Mouse (Mus musculus) brain, embryonic 14.5 days (tissue): ENCODE measurements around the gene Tal1.

Experiments used
- CTCF ChIP-seq: fragments of 200-500 bp; IDR thresholded peaks from 2 replicates; pipeline ENCODE4 v1.5.1; 2012; ENCODE audit warnings: inconsistent platforms, mild to moderate bottlenecking, moderate library complexity, borderline replicate concordance; ENCODE audit not compliant: insufficient read depth, insufficient read length; ENCODE audit errors: extremely low read depth
- POLR2A ChIP-seq: fragments of 200-500 bp; IDR thresholded peaks from 2 replicates; pipeline ENCODE4 v1.6.1; 2012; ENCODE audit warnings: mild to moderate bottlenecking, inconsistent platforms, borderline replicate concordance; ENCODE audit not compliant: poor library complexity, insufficient read depth, insufficient read length, severe bottlenecking; ENCODE audit errors: extremely low read depth

GRCm38 (mm10) chr4:115060753-115061152 lies 4.5 kb downstream of the Tal1 start:
- no peak for TF ChIP-seq CTCF
- no peak for TF ChIP-seq POLR2A
